Comparison of ENCODE assay signal across 8 mouse cellular contexts in the genomic region with DNA sequence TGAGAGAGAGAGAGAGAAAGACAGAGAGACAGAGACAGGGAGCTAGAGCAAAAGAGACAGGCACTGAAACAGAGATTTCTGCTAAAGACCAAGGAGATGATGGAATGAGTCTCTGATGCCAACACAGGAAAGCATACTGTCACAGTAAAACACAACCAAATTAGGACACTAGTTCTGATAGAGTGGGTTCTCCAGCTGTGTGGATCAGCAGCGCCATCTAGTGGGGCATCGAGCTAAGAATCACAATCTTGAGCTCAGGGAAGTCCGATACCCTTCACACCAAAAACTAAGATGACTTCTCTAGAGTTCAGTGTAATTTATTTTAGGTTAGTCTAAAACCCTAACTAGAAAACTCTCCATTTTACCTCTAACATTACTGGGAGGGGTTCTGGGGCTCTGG. TPM values are rescaled to one million over a fixed set of nuclear protein-coding genes. Genes with fewer than 3 reads are reported as not detected.
A peak's percentile ranks its signal among the peaks of the same experiment; 100 is the strongest.
DNase-seq lines count a peak whose midpoint lies in the region; ATAC-seq and TF ChIP-seq lines count a peak whose summit lies in the region.

No protein-coding gene starts in this region.

- H3K9ac ChIP-seq in heart, postnatal 0 days (replicated peaks; ENCODE audit: low read depth, low read length): no peak overlapping the region
- H3K9ac ChIP-seq in forebrain, postnatal 0 days: no peak overlapping the region
- no peak overlapping the region for H3K9ac ChIP-seq in intestine, postnatal 0 days (ENCODE audit: low read depth, low read length)
- no peak overlapping the region for H3K9ac ChIP-seq in midbrain, embryonic 14.5 days (replicated peaks; ENCODE audit: low read length)

- H3K27ac ChIP-seq in heart, postnatal 0 days (ENCODE audit: low read depth): no peak overlapping the region
- H3K27ac ChIP-seq in bone marrow, adult 2 months (ENCODE audit: control insufficient read depth, insufficient read depth, low read depth, low read length, poor library complexity): no peak overlapping the region
- H3K27ac ChIP-seq in forebrain, postnatal 0 days (ENCODE audit: low read depth, low read length): no peak overlapping the region
- H3K27ac ChIP-seq in intestine, postnatal 0 days (ENCODE audit: low read depth, low read length): no peak overlapping the region
- H3K27ac ChIP-seq in midbrain, embryonic 14.5 days (replicated peaks; ENCODE audit: low read depth, low read length): no peak overlapping the region

- H3K4me3 ChIP-seq in heart, postnatal 0 days (ENCODE audit: low read depth, low read length): no peak overlapping the region
- no peak overlapping the region for H3K4me3 ChIP-seq in bone marrow, adult 2 months (replicated peaks; ENCODE audit: control insufficient read depth, low read depth, low read length)
- H3K4me3 ChIP-seq in forebrain, postnatal 0 days (ENCODE audit: low read depth, low read length): no peak overlapping the region
- no peak overlapping the region for H3K4me3 ChIP-seq in intestine, postnatal 0 days (ENCODE audit: low read depth, low read length)
- no peak overlapping the region for H3K4me3 ChIP-seq in midbrain, embryonic 14.5 days (replicated peaks; ENCODE audit: low read depth, low read length)

- peak; percentile 64 for DNase-seq in heart, postnatal 0 days (ENCODE audit: low spot score)
- no peak for DNase-seq in heart, adult 11 months
- peak; percentile 88 for DNase-seq in forebrain, postnatal 0 days
- DNase-seq in left cerebral cortex, postnatal 10 days (ENCODE audit: extremely low spot score in 1 of 2, low spot score in 2 of 2): peak; percentile 58 to 73
- peak; percentile 92 for DNase-seq in midbrain, embryonic 14.5 days
- peak; percentile 21 for DNase-seq in testis, postnatal 14 days (ENCODE audit: low spot score)

- no peaks in the 10 kb centered on the region for H3K27me3 ChIP-seq in heart, postnatal 0 days (ENCODE audit: control insufficient read depth, insufficient read depth, low read length)
- H3K27me3 ChIP-seq in forebrain, postnatal 0 days (ENCODE audit: insufficient read depth, low read length): no peaks in the 10 kb centered on the region; the same call in 1 of the 2 replicates
- no peaks in the 10 kb centered on the region for H3K27me3 ChIP-seq in intestine, postnatal 0 days (replicated peaks; ENCODE audit: control insufficient read depth, insufficient read depth, low read length)
- H3K27me3 ChIP-seq in midbrain, embryonic 14.5 days (ENCODE audit: control insufficient read depth, insufficient read depth, low read length): no peaks in the 10 kb centered on the region

- H3K4me1 ChIP-seq in heart, postnatal 0 days (ENCODE audit: control insufficient read depth, insufficient read depth): no peaks in the 10 kb centered on the region
- no peaks in the 10 kb centered on the region for H3K4me1 ChIP-seq in bone marrow, adult 2 months (ENCODE audit: control insufficient read depth, insufficient read depth, low read length)
- no peaks in the 10 kb centered on the region for H3K4me1 ChIP-seq in forebrain, postnatal 0 days (ENCODE audit: insufficient read depth)
- H3K4me1 ChIP-seq in intestine, postnatal 0 days (replicated peaks; ENCODE audit: control insufficient read depth, insufficient read depth, low read length): no peaks in the 10 kb centered on the region
- no peaks in the 10 kb centered on the region for H3K4me1 ChIP-seq in midbrain, embryonic 14.5 days (ENCODE audit: control insufficient read depth, insufficient read depth, low read length)

- peak; percentile 20; the same call in 1 of the 2 replicates for ATAC-seq in heart, postnatal 0 days (ENCODE audit: insufficient read depth, low read depth)
- ATAC-seq in forebrain, postnatal 0 days: peak; percentile 79
- ATAC-seq in intestine, postnatal 0 days: no peak
- ATAC-seq in midbrain, embryonic 14.5 days (ENCODE audit: low FRiP score, low TSS enrichment): 0 out of 2 replicates have a peak, but pooled peaks have one; percentile 48

- no peak for TF ChIP-seq POLR2A in bone marrow, adult 2 months (IDR thresholded peaks at IDR 0.05; ENCODE audit: borderline replicate concordance, control insufficient read depth, low read depth, low read length)

- no peaks in the 10 kb centered on the region for H3K36me3 ChIP-seq in heart, postnatal 0 days (replicated peaks; ENCODE audit: control insufficient read depth, insufficient read depth, low read length)
- no peaks in the 10 kb centered on the region for H3K36me3 ChIP-seq in forebrain, postnatal 0 days (ENCODE audit: insufficient read depth)
- H3K36me3 ChIP-seq in intestine, postnatal 0 days (ENCODE audit: control insufficient read depth, insufficient read depth): no peaks in the 10 kb centered on the region
- H3K36me3 ChIP-seq in midbrain, embryonic 14.5 days (ENCODE audit: control insufficient read depth, insufficient read depth, low read length): no peaks in the 10 kb centered on the region

- no peaks in the 10 kb centered on the region for H3K9me3 ChIP-seq in heart, postnatal 0 days (replicated peaks; ENCODE audit: control insufficient read depth, low read length)
- no peaks in the 10 kb centered on the region for H3K9me3 ChIP-seq in forebrain, postnatal 0 days (ENCODE audit: low read length)
- no peaks in the 10 kb centered on the region for H3K9me3 ChIP-seq in intestine, postnatal 0 days (ENCODE audit: control insufficient read depth)
- H3K9me3 ChIP-seq in midbrain, embryonic 14.5 days (ENCODE audit: control insufficient read depth, low read length): no peaks in the 10 kb centered on the region

- 13% methylated on average over 3 of the region's 3 CpGs for WGBS in heart, postnatal 0 days
- WGBS in bone marrow, adult 2 months: 6% methylated on average over 3 of the region's 3 CpGs
- WGBS in forebrain, postnatal 0 days: 7% methylated on average over 3 of the region's 3 CpGs
- 8% methylated on average over 3 of the region's 3 CpGs for WGBS in intestine, postnatal 0 days
- WGBS in midbrain, embryonic 14.5 days: 17% methylated on average over 3 of the region's 3 CpGs

- H3K4me2 ChIP-seq in heart, postnatal 0 days (ENCODE audit: low read depth, low read length): no peak overlapping the region
- no peak overlapping the region for H3K4me2 ChIP-seq in forebrain, postnatal 0 days (ENCODE audit: low read depth)
- no peak overlapping the region for H3K4me2 ChIP-seq in intestine, postnatal 0 days (replicated peaks; ENCODE audit: low read depth)
- no peak overlapping the region for H3K4me2 ChIP-seq in midbrain, embryonic 14.5 days (ENCODE audit: low read length)

- no peak for TF ChIP-seq EP300 in heart, postnatal 0 days (IDR thresholded peaks at IDR 0.05; ENCODE audit: low read depth)

- intact Hi-C loops in left cerebral cortex, postnatal 10 days (cut with DNase I): loop anchor here (10.0 kb wide), 1 partner anchor 1083 kb away; no protein-coding TSS in a partner anchor

- peak; percentile 91 for TF ChIP-seq CTCF in heart, postnatal 0 days (IDR thresholded peaks at IDR 0.05; ENCODE audit: low read depth)
- TF ChIP-seq CTCF in bone marrow, adult 2 months (IDR thresholded peaks at IDR 0.05; ENCODE audit: control insufficient read depth, insufficient read depth, low read length): peak; percentile 61
- TF ChIP-seq CTCF in forebrain, postnatal 0 days (IDR thresholded peaks at IDR 0.05; ENCODE audit: low read depth): peak; percentile 93
- peak; percentile 93 for TF ChIP-seq CTCF in intestine, postnatal 0 days (IDR thresholded peaks at IDR 0.05; ENCODE audit: low read depth)

RNA-seq across cellular contexts. Expression of gene Lama1, which starts 29.1 kb away (rescaled TPM):
- 0.11 and 0.39 TPM in 2 replicates for total RNA-seq in heart, postnatal 0 days (2014; rRNA removed; ENCODE audit: low replicate concordance)
- polyA plus RNA-seq in heart, postnatal 0 days (2015; fragmentation: Nextera tagmentation; extraction: Ambion mirVana): 0.01 and 0.03 TPM in 2 replicates
- 0.13 TPM in 1 of 2 replicates, not detected in the other for polyA plus RNA-seq in bone marrow, adult 2 months (2011; ENCODE audit: insufficient read depth, insufficient read length, low replicate concordance, missing spikeins)
- total RNA-seq in forebrain, postnatal 0 days (2014; rRNA removed): 9.6 and 21.2 TPM in 2 replicates
- 1.8 and 2.9 TPM in 2 replicates for polyA plus RNA-seq in forebrain, postnatal 0 days (2015; fragmentation: Nextera tagmentation; extraction: Ambion mirVana)
- 0.66 and 1.1 TPM in 2 replicates for polyA plus RNA-seq in intestine, postnatal 0 days (2015; fragmentation: Nextera tagmentation; extraction: Ambion mirVana)
- total RNA-seq in left cerebral cortex, postnatal 10 days (2021): 1 to 10 TPM; 5.8 to 6.8 TPM
- 3.2 and 10.1 TPM in 2 replicates for polyA plus RNA-seq in midbrain, embryonic 14.5 days (2014; fragmentation: Nextera tagmentation; extraction: Ambion mirVana)

RNA-seq across cellular contexts. Expression of gene Lrrc30, which starts 35.5 kb away (rescaled TPM):
- total RNA-seq in heart, postnatal 0 days (2014; rRNA removed; ENCODE audit: low replicate concordance): not detected in 2 replicates
- polyA plus RNA-seq in heart, postnatal 0 days (2015; fragmentation: Nextera tagmentation; extraction: Ambion mirVana): 0.11 TPM in 1 of 2 replicates, not detected in the other
- not detected in 2 replicates for polyA plus RNA-seq in bone marrow, adult 2 months (2011; ENCODE audit: insufficient read depth, insufficient read length, low replicate concordance, missing spikeins)
- total RNA-seq in forebrain, postnatal 0 days (2014; rRNA removed): not detected in 2 replicates
- polyA plus RNA-seq in forebrain, postnatal 0 days (2015; fragmentation: Nextera tagmentation; extraction: Ambion mirVana): not detected in 2 replicates
- not detected in 2 replicates for polyA plus RNA-seq in intestine, postnatal 0 days (2015; fragmentation: Nextera tagmentation; extraction: Ambion mirVana)
- total RNA-seq in left cerebral cortex, postnatal 10 days (2021): not detected
- not detected in 2 replicates for polyA plus RNA-seq in midbrain, embryonic 14.5 days (2014; fragmentation: Nextera tagmentation; extraction: Ambion mirVana)
